Mouse (Mus musculus) small intestine, adult 2 months (tissue): Measurements from ENCODE around the gene Gne.

Experiments used
- CTCF ChIP-seq: fragments of 200-500 bp; IDR thresholded peaks from 2 replicates; pipeline ENCODE4 v1.5.1; 2012; ENCODE audit warnings: low read depth, mild to moderate bottlenecking, control low read depth, inconsistent platforms, low read length, moderate library complexity, mixed read lengths; ENCODE audit not compliant: insufficient replicate concordance, insufficient read length; ENCODE audit errors: extremely low read depth
- POLR2A ChIP-seq: fragments of 200-500 bp; IDR thresholded peaks from 2 replicates; pipeline ENCODE4 v1.6.1; 2012; ENCODE audit warnings: low read depth, mild to moderate bottlenecking, control low read depth, inconsistent platforms, low read length, moderate library complexity

GRCm38 (mm10) chr4:44112741-44113140 is 28.8 kb upstream of the Gne start:
- TF ChIP-seq CTCF (no peak), POLR2A (no peak)
